In the genomic region with DNA sequence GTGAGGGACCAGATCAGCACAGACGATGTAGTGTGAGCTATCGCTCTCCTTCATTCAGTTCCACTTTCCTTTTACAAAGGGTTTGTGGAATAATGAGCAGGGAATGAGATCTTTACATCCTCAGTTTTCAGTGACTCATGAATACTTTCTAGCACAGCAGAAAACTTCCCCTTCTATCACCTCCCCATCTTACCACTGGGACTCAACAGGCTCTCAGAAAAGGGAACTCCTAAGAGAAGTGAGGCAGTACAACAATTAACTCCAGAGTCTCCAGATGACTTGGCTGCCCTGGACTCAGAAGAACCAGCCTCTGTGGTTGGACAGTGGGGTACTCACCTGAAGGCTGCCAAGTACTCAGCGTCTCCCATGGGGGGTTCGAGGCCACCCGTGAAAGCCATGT, we compare ENCODE assay signal across 28 mouse cellular contexts.
DNase-seq lines count a peak whose midpoint lies in the region; ATAC-seq lines count a peak whose summit lies in the region.
"Had no signal": no experiment of that assay in that cellular context is flagged by ENCODE, and none has a peak within 500 bp of the region (broad histone marks: within the 10 kb centered on the region; RNA-seq: fewer than 3 reads in every experiment).

No protein-coding gene starts in this region.

- no peaks in the 10 kb centered on the region for H3K27me3 ChIP-seq in limb, embryonic 12.5 days
- no peaks in the 10 kb centered on the region for H3K27me3 ChIP-seq in limb, embryonic 10.5 days (ENCODE audit: low read depth, poor library complexity, severe bottlenecking)
- H3K27me3 ChIP-seq in embryonic facial prominence, embryonic 10.5 days (replicated peaks; ENCODE audit: low read depth, poor library complexity, severe bottlenecking) = no peaks in the 10 kb centered on the region
- H3K27me3 ChIP-seq in forebrain, embryonic 16.5 days (replicated peaks; ENCODE audit: control insufficient read depth, insufficient read depth, low read length) = no peaks in the 10 kb centered on the region
- H3K27me3 ChIP-seq: embryonic facial prominence, embryonic 15.5 days; limb, embryonic 13.5 days; liver, embryonic 12.5 days had no signal

- peaks cover 21% of the 10 kb centered on the region for H3K4me1 ChIP-seq in limb, embryonic 12.5 days (replicated peaks)
- H3K4me1 ChIP-seq in limb, embryonic 10.5 days = peaks cover 23% of the 10 kb centered on the region
- peaks cover 48% of the 10 kb centered on the region for H3K4me1 ChIP-seq in embryonic facial prominence, embryonic 10.5 days
- H3K4me1 ChIP-seq in forebrain, embryonic 16.5 days (replicated peaks; ENCODE audit: control insufficient read depth, insufficient read depth, low read length) = no peaks in the 10 kb centered on the region
- H3K4me1 ChIP-seq: embryonic facial prominence, embryonic 15.5 days; heart, embryonic 10.5 days; liver, embryonic 12.5 days had no signal

- no peak overlapping the region for H3K4me3 ChIP-seq in limb, embryonic 12.5 days (replicated peaks)
- no peak overlapping the region for H3K4me3 ChIP-seq in limb, embryonic 10.5 days
- H3K4me3 ChIP-seq in embryonic facial prominence, embryonic 10.5 days = no peak overlapping the region
- H3K4me3 ChIP-seq in macrophage (ENCODE audit: inconsistent target) = peak overlapping the region; percentile 11; the same call in 1 of the 2 replicates
- H3K4me3 ChIP-seq in forebrain, embryonic 16.5 days (replicated peaks; ENCODE audit: low read length) = no peak overlapping the region
- H3K4me3 ChIP-seq: embryonic facial prominence, embryonic 15.5 days; heart, embryonic 10.5 days; limb, embryonic 13.5 days; liver, embryonic 12.5 days had no signal

- no peak for DNase-seq in limb, embryonic 10.5 days (ENCODE audit: low spot score)
- no peak for DNase-seq in embryonic facial prominence, embryonic 10.5 days (ENCODE audit: low spot score)
- no peak for DNase-seq in thymus, adult 18-20 months
- DNase-seq in gastrocnemius, postnatal 4 days (ENCODE audit: low spot score in 2 of 2) = no peak
- DNase-seq: adrenal gland, adult 2 months; adrenal gland, postnatal 36 days; cerebellum, adult 11 months; forebrain, postnatal 0 days; gastrocnemius, postnatal 10 days; heart, adult 11 months; heart, postnatal 4 days; kidney, adult 9 months; kidney, postnatal 14 days; layer of hippocampus, adult 9-11 months; liver, postnatal 0 days; lung, postnatal 36 days; midbrain, embryonic 14.5 days; thymus, postnatal 14 days had no signal

- ATAC-seq in limb, embryonic 12.5 days (ENCODE audit: insufficient number of reproducible peaks, insufficient read depth, low FRiP score, low TSS enrichment, low read depth) = no peak
- ATAC-seq in forebrain, embryonic 16.5 days = no peak
- ATAC-seq: activated CD4-positive, CD25-positive, alpha-beta regulatory T cell, adult 4 months; forebrain, postnatal 0 days; intestine, postnatal 0 days; liver, embryonic 12.5 days; liver, postnatal 0 days had no signal

- no peak overlapping the region for H3K4me2 ChIP-seq in limb, embryonic 12.5 days
- H3K4me2 ChIP-seq in forebrain, embryonic 16.5 days (ENCODE audit: low read length) = no peak overlapping the region
- H3K4me2 ChIP-seq: embryonic facial prominence, embryonic 15.5 days; hindbrain, embryonic 14.5 days; limb, embryonic 13.5 days; liver, embryonic 12.5 days had no signal

- H3K27ac ChIP-seq in limb, embryonic 12.5 days = peak overlapping the region; percentile 37; the same call in 1 of the 2 replicates
- no peak overlapping the region for H3K27ac ChIP-seq in limb, embryonic 10.5 days
- H3K27ac ChIP-seq in embryonic facial prominence, embryonic 10.5 days (replicated peaks) = peak overlapping the region; percentile 48; the same call in 1 of the 2 replicates
- H3K27ac ChIP-seq in macrophage = peak overlapping the region; percentile 66
- H3K27ac ChIP-seq in forebrain, embryonic 16.5 days (ENCODE audit: low read length) = no peak overlapping the region
- H3K27ac ChIP-seq: embryonic facial prominence, embryonic 15.5 days; heart, embryonic 10.5 days; hindbrain, embryonic 14.5 days; limb, embryonic 13.5 days; liver, embryonic 12.5 days had no signal

- no peaks in the 10 kb centered on the region for H3K79me2 ChIP-seq in macrophage (ENCODE audit: inconsistent target)

- no peaks in the 10 kb centered on the region for H3K9me3 ChIP-seq in limb, embryonic 12.5 days
- no peaks in the 10 kb centered on the region for H3K9me3 ChIP-seq in limb, embryonic 10.5 days (replicated peaks)
- no peaks in the 10 kb centered on the region for H3K9me3 ChIP-seq in embryonic facial prominence, embryonic 10.5 days
- H3K9me3 ChIP-seq in forebrain, embryonic 16.5 days (ENCODE audit: control insufficient read depth, low read length) = no peaks in the 10 kb centered on the region
- H3K9me3 ChIP-seq: embryonic facial prominence, embryonic 15.5 days; heart, embryonic 10.5 days; limb, embryonic 13.5 days; liver, embryonic 12.5 days had no signal

- 91% methylated on average over 5 of the region's 5 CpGs for WGBS in limb, embryonic 12.5 days
- 90% methylated on average over 5 of the region's 5 CpGs for WGBS in limb, embryonic 10.5 days
- WGBS in embryonic facial prominence, embryonic 10.5 days = 96% methylated on average over 5 of the region's 5 CpGs
- WGBS in macrophage (ENCODE audit: missing documents) = 9% methylated on average over 5 of the region's 5 CpGs
- WGBS in forebrain, embryonic 16.5 days = 89% methylated on average over 5 of the region's 5 CpGs

- peaks cover 90% of the 10 kb centered on the region for H3K36me3 ChIP-seq in limb, embryonic 12.5 days
- H3K36me3 ChIP-seq in limb, embryonic 10.5 days = peaks cover 90% of the 10 kb centered on the region
- peaks cover 94% of the 10 kb centered on the region for H3K36me3 ChIP-seq in embryonic facial prominence, embryonic 10.5 days (replicated peaks)
- no peaks in the 10 kb centered on the region for H3K36me3 ChIP-seq in macrophage (ENCODE audit: inconsistent target)
- H3K36me3 ChIP-seq in forebrain, embryonic 16.5 days (ENCODE audit: control insufficient read depth, insufficient read depth) = peaks cover 12% of the 10 kb centered on the region

- H3K9ac ChIP-seq in limb, embryonic 12.5 days (replicated peaks) = no peak overlapping the region
- no peak overlapping the region for H3K9ac ChIP-seq in forebrain, embryonic 16.5 days (replicated peaks; ENCODE audit: low read depth, low read length)
- H3K9ac ChIP-seq: embryonic facial prominence, embryonic 15.5 days; forebrain, postnatal 0 days; hindbrain, embryonic 14.5 days; limb, embryonic 13.5 days; liver, embryonic 12.5 days; liver, postnatal 0 days had no signal

Comparison
In these comparisons a context has a peak if more than half of its experiments do, and no peak if none do; other contexts are left out.
1. H3K27ac ChIP-seq: peak in limb, embryonic 12.5 days (single experiment), embryonic facial prominence, embryonic 10.5 days (single experiment) and macrophage (single experiment); none in limb, embryonic 10.5 days (single experiment) and forebrain, embryonic 16.5 days (single experiment).